Mouse (Mus musculus): Measurements from ENCODE around the gene Sp110. TPM values are rescaled to one million over a fixed set of nuclear protein-coding genes. Genes with fewer than 3 reads are reported as not detected.

The Sp110 gene
- 4.8 and 5.6 TPM in 2 replicates for polyA plus RNA-seq (2015; fragmentation: Nextera tagmentation; extraction: Ambion mirVana)

DNA sequence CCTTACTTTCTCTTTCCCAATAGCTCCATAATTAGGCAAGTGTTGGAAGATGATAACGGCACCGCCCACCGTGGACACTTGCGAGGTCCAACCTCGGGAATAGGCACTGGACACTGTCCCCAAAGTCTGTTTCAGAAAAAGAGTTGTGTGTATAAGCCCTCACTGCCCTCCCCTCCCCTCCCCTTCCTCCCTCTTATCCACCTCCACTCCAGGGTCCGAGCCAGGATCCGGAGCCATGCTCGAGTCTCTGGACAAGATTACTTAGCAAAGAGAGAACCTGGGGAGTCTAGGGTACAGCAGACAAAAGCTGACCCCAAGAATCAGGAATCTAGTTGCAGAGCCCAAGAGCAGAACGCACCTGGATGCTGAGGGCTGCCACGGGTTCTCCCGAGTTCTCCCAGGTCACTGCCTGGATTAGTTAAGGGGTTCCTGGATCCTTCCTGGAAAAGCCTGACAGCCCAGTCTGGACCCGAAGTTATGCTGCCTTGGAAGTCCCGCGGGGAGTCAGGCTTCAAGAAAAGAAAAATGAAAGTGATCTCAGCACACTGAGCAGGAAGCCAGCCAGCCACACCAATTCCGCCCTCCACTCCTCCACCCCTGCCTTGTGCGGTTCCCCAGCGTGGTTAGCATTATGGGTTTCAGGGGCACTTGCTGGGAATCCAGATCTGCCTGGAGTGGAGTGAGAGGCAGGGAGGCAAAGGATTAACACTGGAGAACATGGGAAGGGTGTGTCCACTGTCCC lies at the start of gene Sp110:
TSS of gene Sp110 (minus strand) at position 547 of the 742 bp plus-strand sequence.

DNA sequence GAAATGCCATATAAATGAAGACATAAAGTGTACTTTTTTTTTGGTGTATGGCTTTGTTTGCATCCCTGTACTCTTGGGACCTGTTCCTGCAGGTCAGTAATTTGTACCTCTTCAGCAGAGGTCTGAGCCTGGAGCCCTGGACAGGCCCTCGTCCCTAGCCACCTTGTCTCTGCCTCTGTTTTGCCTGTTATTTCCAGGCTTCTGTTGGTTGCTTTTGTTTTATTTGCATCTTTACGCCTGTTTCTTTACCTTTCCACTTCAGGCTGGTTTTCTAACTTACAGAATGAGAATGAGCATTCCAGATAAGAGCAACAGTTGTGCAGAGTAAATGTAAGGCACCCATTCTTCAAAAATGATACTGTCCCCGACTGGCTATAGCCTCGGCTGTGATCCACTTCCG lies 1.5 kb upstream of the Sp110 start, which contains the start of gene Sp140:
TSS of gene Sp140 (plus strand) at position 301 of the 400 bp plus-strand sequence.

DNA sequence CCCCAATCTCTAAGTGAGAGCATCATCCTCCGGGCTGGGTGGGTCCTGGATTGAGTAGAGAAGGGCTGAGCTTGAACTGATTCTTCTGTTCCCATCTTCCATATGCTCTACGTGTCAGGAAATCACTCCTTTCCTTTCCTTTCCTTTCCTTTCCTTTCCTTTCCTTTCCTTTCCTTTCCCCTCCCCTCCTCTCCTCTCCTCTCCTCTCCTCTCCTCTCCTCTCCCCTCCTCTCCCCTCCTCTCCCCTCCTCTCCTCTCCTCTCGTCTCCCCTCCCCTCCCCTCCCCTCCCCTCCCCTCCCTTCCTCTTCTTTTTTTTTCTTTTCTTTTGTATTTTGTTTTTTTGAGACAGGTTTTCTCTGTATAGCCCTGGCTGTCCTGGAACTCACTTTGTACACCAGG lies 23.2 kb downstream of the Sp110 start, which contains the start of gene G530012D18Rik:
TSS of gene G530012D18Rik (plus strand) at position 301 of the 400 bp plus-strand sequence.

Other genes starting within 250 kb of the Sp110 start
- not detected in 2 replicates for gene G530012D18Rik, start 23.1 kb downstream of the Sp110 start, polyA plus RNA-seq (2015; fragmentation: Nextera tagmentation; extraction: Ambion mirVana)
- gene Sp140, start 1.6 kb upstream of the Sp110 start, polyA plus RNA-seq (2015; fragmentation: Nextera tagmentation; extraction: Ambion mirVana) = 3.3 and 6.1 TPM in 2 replicates
- 5.3 and 7.8 TPM in 2 replicates for gene Sp100, start 51.2 kb upstream of the Sp110 start, polyA plus RNA-seq (2015; fragmentation: Nextera tagmentation; extraction: Ambion mirVana)
- gene A630001G21Rik, start 179.8 kb upstream of the Sp110 start, polyA plus RNA-seq (2015; fragmentation: Nextera tagmentation; extraction: Ambion mirVana) = 2.3 and 2.4 TPM in 2 replicates
- gene Cab39, start 194.6 kb upstream of the Sp110 start, polyA plus RNA-seq (2015; fragmentation: Nextera tagmentation; extraction: Ambion mirVana) = 35.6 and 46.3 TPM in 2 replicates

All from urinary bladder, postnatal 0 days (tissue).